Mouse (Mus musculus) ES-Bruce4 (cell line): ENCODE measurements around the gene Xcr1. TPM values are rescaled to one million over a fixed set of nuclear protein-coding genes. Genes with fewer than 3 reads are reported as not detected.

Source experiments
- H3K27ac ChIP-seq: 2 replicates; pipeline ENCODE4 v1.5.1; 2012; ENCODE audit warnings: low read length, inconsistent platforms; ENCODE audit not compliant: insufficient read depth
- H3K27me3 ChIP-seq: 2 replicates; pipeline ENCODE4 v1.6.1; 2012; ENCODE audit warnings: mild to moderate bottlenecking, low read length, inconsistent platforms; ENCODE audit not compliant: control insufficient read depth, poor library complexity, insufficient read depth, severe bottlenecking
- H3K36me3 ChIP-seq: 2 replicates; pipeline ENCODE4 v1.6.1; 2012; ENCODE audit warnings: inconsistent platforms, mild to moderate bottlenecking, low read length, moderate library complexity; ENCODE audit not compliant: control insufficient read depth, poor library complexity, insufficient read depth, severe bottlenecking
- H3K4me1 ChIP-seq: one replicate; pipeline ENCODE4 v1.8.1; 2011; ENCODE audit warnings: low read length; ENCODE audit not compliant: control insufficient read depth, insufficient read depth
- H3K4me3 ChIP-seq: 2 replicates; pipeline ENCODE4 v1.5.1; 2011; ENCODE audit warnings: low read depth, mild to moderate bottlenecking, low read length
- H3K9ac ChIP-seq: 2 replicates; pipeline ENCODE4 v1.6.1; 2012; ENCODE audit warnings: low read depth, mild to moderate bottlenecking, inconsistent platforms; ENCODE audit not compliant: poor library complexity, severe bottlenecking
- H3K9me3 ChIP-seq: replicated peaks from 2 replicates; pipeline ENCODE4 v1.6.1; 2012; ENCODE audit warnings: mild to moderate bottlenecking, low read length, inconsistent platforms; ENCODE audit not compliant: control insufficient read depth, poor library complexity, insufficient read depth, severe bottlenecking
- CTCF ChIP-seq: IDR thresholded peaks from one replicate; pipeline ENCODE4 v1.8.1; 2011; ENCODE audit warnings: low read depth, low read length
- EP300 ChIP-seq: IDR thresholded peaks from 2 replicates; pipeline ENCODE4 v1.6.1; 2011; ENCODE audit warnings: low read depth, low read length; ENCODE audit not compliant: insufficient read depth
- POLR2A ChIP-seq: IDR thresholded peaks from one replicate; pipeline ENCODE4 v1.8.1; 2011; ENCODE audit warnings: low read length; ENCODE audit not compliant: insufficient read depth
- polyA plus RNA-seq: library from polyadenylated mRNA; stranded (reverse); fragments of >200 nt; gene quantifications from 2 replicates; pipeline ENCODE4 v1.2.4, GENCODE M21; 2011; ENCODE audit warnings: low read depth; ENCODE audit not compliant: missing spikeins, insufficient read depth, insufficient read length

Xcr1 gene
- polyA plus RNA-seq, 1 experiment = not detected

- no peaks in the 10 kb centered on the region for H3K27me3 ChIP-seq
- H3K36me3 ChIP-seq = peaks cover 3% of the 10 kb centered on the region
- no peak for TF ChIP-seq CTCF
- TF ChIP-seq POLR2A = no peak
- no peak for TF ChIP-seq EP300
These were observed 35.2 kb downstream of the Xcr1 start for GRCm38 (mm10) chr9:123826631-123827030.

GRCm38 (mm10) chr9:123818601-123819000 lies 43.2 kb downstream of the Xcr1 start:
- Histone ChIP-seq H3K27ac (no peak overlapping the region), H3K27me3 (no peaks in the 10 kb centered on the region), H3K9ac (no peak overlapping the region), H3K36me3 (peaks cover 3% of the 10 kb centered on the region), H3K9me3 (no peaks in the 10 kb centered on the region), H3K4me1 (no peaks in the 10 kb centered on the region), H3K4me3 (no peak overlapping the region)
- TF ChIP-seq POLR2A (no peak), EP300 (no peak), CTCF (no peak)

More at GRCm38 (mm10) chr9:123826631-123827030, 35.2 kb downstream of the Xcr1 start:
- H3K9me3 ChIP-seq = no peaks in the 10 kb centered on the region
- H3K9ac ChIP-seq = no peak overlapping the region
- H3K27ac ChIP-seq = no peak overlapping the region
- H3K4me1 ChIP-seq = no peaks in the 10 kb centered on the region
- H3K4me3 ChIP-seq = no peak overlapping the region

- H3K36me3 ChIP-seq = no peaks in the 10 kb centered on the region
- H3K27me3 ChIP-seq = no peaks in the 10 kb centered on the region
- no peaks in the 10 kb centered on the region for H3K9me3 ChIP-seq
- TF ChIP-seq CTCF (no peak), POLR2A (no peak), EP300 (no peak)
- H3K27ac ChIP-seq = no peak overlapping the region
- no peaks in the 10 kb centered on the region for H3K4me1 ChIP-seq
- no peak overlapping the region for H3K9ac ChIP-seq
- no peak overlapping the region for H3K4me3 ChIP-seq
These were observed 45.8 kb downstream of the Xcr1 start for GRCm38 (mm10) chr9:123815996-123816395.

GRCm38 (mm10) chr9:123815444-123815843 lies 46.4 kb downstream of the Xcr1 start:
- TF ChIP-seq CTCF (no peak), EP300 (no peak), POLR2A (no peak)
- Histone ChIP-seq H3K36me3 (no peaks in the 10 kb centered on the region), H3K27ac (no peak overlapping the region)

GRCm38 (mm10) chr9:123814821-123815220 lies 47.0 kb downstream of the Xcr1 start:
- TF ChIP-seq CTCF = no peak
- TF ChIP-seq POLR2A = no peak
- no peak for TF ChIP-seq EP300
- Histone ChIP-seq H3K4me3 (no peak overlapping the region), H3K36me3 (no peaks in the 10 kb centered on the region), H3K9me3 (no peaks in the 10 kb centered on the region), H3K9ac (no peak overlapping the region), H3K27me3 (no peaks in the 10 kb centered on the region), H3K4me1 (no peaks in the 10 kb centered on the region), H3K27ac (no peak overlapping the region)

More at GRCm38 (mm10) chr9:123815444-123815843, 46.4 kb downstream of the Xcr1 start:
- Histone ChIP-seq H3K4me1 (no peaks in the 10 kb centered on the region), H3K4me3 (no peak overlapping the region), H3K27me3 (no peaks in the 10 kb centered on the region), H3K9me3 (no peaks in the 10 kb centered on the region), H3K9ac (no peak overlapping the region)

GRCm38 (mm10) chr9:123814326-123814725 lies 47.5 kb downstream of the Xcr1 start:
- Histone ChIP-seq H3K9ac (no peak overlapping the region), H3K36me3 (no peaks in the 10 kb centered on the region), H3K9me3 (no peaks in the 10 kb centered on the region), H3K27ac (no peak overlapping the region), H3K4me1 (no peaks in the 10 kb centered on the region), H3K27me3 (no peaks in the 10 kb centered on the region), H3K4me3 (no peak overlapping the region)
- TF ChIP-seq CTCF (no peak), POLR2A (no peak), EP300 (no peak)
